Mouse (Mus musculus): ENCODE data around the gene Ackr2.

Ackr2 gene

DNA sequence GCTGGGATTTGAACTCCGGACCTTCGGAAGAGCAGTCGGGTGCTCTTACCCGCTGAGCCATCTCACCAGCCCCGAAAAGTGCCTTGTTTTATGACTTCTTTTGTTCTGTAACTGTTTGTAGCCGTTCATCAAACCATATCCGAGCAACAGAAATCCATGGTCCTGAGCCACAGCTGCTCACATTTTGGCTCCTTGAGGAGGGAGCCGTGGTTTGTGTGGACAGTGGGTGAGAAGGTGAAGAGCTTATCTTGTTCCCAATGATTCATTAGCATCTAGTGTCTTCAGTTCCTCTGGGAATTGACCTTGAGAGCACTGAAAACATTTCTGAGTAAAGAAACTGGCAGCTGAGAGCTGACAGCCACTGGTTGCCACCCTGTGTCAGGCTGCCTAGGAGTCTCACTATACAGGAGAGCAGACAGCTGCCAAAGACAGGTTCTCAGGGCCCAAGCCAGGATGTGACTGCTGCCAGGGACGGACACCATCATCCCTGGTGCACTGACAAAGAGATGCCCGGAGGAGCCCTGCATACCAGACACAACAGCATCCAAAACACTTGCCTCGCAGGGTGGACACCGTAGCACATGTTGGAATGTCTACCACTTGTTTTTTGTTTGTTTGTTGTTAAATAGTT, 6.0 kb upstream of the Ackr2 start:
- no peak for DNase-seq

- no peak for DNase-seq
Observed at GRCm38 (mm10) chr9:121894447-121894846, 3.7 kb upstream of the Ackr2 start.

DNA sequence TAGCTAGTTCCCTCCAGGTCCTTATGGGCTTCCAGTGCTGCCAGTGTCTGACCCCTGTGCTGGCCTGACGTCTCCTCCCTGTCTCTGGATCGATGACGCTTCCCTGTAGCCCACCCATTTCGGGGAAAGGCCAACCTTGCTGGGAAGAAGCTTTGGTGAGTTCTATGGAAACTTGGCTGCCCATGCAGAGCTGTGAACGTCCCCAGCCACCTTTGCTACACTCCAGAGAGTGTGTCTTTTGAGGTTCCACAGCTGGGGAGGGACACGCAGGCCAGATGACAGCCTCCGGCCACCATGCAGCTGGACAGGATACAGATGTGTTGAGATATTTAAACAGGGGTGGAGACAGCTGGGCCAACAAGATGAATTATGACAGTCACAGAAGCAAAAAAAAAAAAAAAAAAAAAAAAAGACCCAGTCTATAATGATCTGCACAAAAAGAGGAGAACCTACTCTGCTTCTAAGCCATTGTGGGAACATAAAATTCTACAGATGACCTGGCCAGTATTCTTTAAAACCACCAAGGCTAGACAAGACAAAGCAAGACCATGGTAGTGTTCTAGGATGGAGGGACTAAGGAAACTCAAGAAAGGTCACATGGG, 2.7 kb upstream of the Ackr2 start:
- no peak for DNase-seq

GRCm38 (mm10) chr9:121896820-121897219, 1.3 kb upstream of the Ackr2 start:
- DNase-seq, result peak; percentile 1

DNA sequence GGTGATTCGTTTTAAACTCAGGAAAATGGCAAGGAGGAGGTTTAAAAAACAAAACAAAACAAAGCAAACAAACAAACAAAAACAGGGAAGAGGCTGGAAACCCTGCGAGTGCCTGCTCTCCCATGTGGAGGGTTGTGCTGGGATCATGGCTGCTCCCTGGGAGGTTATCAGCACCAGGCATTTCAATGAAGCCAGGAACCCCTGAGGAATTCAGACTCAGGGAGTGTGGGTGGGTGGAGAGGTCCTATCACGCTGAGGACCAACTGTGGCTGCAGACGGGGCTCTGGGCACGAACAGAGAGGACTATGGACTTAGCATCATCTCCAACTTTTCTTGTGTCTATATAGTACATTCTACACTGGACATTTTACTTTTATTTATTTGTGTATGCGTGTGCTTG, 1.2 kb downstream of the Ackr2 start:
- peak; percentile 1 for DNase-seq

- DNase-seq, result peak; percentile 1
Observed at GRCm38 (mm10) chr9:121900282-121900855, 2.2 kb downstream of the Ackr2 start.

- DNase-seq, result no peak
Observed at GRCm38 (mm10) chr9:121901710-121902700, 3.9 kb downstream of the Ackr2 start.

DNA sequence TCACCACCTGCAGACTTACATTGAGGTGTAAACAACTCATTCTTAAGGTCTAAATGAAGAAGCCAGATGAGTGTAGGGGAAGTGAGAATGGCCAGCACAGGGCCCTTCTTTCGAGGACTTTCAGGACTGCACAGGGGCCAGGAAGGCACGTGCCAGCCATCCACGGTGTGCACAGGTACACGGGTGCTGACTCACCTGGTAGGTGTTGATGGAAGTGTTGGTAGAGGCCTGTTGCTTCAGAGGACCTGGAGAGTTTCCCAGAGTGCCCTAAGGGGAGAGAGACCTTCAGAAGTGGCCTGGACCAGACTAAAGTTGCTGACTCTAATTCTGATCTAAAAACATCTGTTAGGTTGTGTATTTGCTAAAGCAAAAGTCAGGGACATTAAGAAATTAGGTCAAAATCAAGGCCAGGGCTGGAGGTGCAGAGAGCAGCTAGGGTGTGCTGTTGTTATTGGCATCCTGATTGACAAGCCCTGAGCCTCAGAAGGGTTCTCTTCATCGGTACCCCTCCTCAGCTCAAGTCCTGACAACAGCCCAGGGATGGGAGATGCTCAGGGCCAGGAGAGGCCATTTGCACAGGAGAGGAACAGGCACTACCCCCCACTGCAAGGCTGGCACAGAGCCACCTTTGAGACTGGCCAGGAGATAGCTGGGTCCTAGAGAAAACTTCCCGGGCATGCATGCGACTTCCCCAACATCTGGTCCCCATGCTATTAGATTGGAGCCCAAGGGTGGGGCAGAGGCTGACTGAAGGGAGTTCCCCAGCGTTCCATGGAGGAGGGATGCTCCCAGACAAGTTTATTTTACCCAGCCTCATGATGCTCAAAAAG, 5.5 kb downstream of the Ackr2 start:
- no peak for DNase-seq

- DNase-seq, result no peak
Observed at GRCm38 (mm10) chr9:121904319-121904718, 6.2 kb downstream of the Ackr2 start.

DNA sequence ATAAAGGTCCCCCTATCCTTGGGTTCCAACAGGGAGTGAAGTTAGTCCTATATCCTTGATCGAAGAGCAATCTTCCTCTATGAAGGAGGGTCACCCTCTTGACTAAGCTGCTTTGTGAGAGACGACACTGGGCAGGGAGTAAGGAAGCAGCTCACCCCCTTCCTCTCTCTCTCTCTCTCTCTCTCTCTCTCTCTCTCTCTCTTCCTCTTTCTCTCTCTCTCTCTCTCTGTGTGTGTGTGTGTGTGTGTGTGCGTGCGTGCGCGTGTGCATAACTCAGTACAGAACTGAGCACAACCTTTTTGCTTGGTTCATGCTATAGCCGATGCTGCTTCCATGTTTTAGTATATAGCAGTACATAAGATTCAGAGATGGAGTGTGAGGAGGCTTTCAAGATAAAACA, 6.8 kb downstream of the Ackr2 start:
- DNase-seq, result no peak

GRCm38 (mm10) chr9:121905556-121906185, 7.5 kb downstream of the Ackr2 start:
- no peak for DNase-seq

DNA sequence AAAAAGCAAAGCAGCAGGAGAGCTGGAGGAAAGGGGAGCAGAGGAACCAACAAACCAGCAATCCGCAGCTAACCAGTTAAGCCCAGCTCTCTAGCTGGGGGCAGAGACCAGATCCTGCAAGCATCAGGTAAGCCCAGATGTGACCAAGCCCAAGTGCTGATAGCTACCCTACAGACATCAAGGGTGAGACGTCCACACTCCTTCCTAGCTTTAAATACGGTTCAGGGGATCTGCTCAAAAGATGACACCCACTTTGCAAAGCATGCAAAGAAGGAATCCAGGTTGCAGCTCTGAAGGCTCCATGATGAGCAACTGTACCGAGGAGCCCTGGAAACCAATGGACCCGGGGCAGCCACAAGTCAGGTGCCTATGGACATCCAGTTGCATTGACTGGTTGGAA, 8.3 kb downstream of the Ackr2 start:
- no peak for DNase-seq

DNA sequence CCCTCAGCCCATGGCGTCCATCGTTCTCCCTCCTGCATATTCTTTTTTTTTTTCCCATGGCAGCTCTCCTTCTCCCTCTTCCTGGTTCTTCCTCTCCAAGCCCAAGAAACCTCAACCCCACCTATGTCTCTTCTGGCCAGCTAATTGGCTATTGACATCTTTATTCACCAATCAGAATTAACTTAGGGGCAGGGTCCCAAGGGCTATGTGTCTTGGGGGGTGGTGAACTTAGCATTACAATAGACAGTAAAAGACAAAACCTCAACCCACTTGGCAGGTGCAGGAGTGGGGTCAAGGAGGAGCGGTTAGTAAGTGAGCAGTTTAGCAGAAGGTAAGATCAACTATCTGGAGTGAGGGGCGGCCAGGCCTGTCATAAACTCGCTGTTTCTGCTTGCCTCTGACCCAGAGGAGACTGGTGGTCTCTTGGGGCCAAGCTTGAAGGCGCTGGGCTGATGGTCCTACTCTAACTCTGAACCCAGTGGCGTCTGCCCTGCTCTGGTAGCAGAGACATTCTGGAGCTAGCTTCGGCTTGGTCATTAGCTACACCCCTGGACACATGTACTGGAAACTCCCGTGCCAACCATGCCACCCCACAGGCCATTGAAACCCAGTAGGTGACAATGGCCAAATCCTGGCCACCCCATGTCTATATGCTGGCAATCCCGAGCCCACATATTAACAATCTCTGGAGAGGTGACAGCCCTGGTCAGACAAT, 9.4 kb downstream of the Ackr2 start:
- DNase-seq, result no peak

GRCm38 (mm10) chr9:121908321-121908720, 10.2 kb downstream of the Ackr2 start:
- DNase-seq, result no peak

DNA sequence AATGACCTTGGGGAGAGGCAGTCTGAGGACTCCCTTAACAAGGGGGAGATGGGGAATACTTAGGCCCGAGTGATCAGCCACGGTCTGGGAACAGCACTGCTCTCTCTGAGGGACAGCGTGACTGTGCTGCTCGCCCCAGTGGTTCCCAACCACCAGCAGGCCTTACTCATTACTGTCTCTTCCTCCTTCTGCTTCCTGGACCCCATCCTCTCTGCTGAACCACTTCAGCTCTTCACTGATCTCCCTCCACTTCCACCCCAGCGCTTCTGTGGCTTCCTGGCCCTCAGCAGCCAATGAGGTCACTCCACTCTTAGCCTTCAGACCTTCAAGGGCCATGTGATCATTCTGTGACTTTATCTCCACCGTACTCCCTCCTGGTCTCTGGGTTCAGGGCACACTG, 11.5 kb downstream of the Ackr2 start:
- DNase-seq, result no peak

GRCm38 (mm10) chr9:121911196-121911595, 13.0 kb downstream of the Ackr2 start:
- no peak for DNase-seq

- DNase-seq, result no peak
Observed at GRCm38 (mm10) chr9:121912786-121913185, 14.6 kb downstream of the Ackr2 start.

- no peak for DNase-seq
Observed at GRCm38 (mm10) chr9:121914226-121914757, 16.1 kb downstream of the Ackr2 start.

- DNase-seq, result no peak
Observed at GRCm38 (mm10) chr9:121915056-121915455, 16.9 kb downstream of the Ackr2 start.

GRCm38 (mm10) chr9:121916102-121916501, 17.9 kb downstream of the Ackr2 start, which contains the start of gene Cyp8b1:
Cyp8b1 (minus strand) TSS chr9:121916305.
- DNase-seq, result no peak

- no peak for DNase-seq
Observed at GRCm38 (mm10) chr9:121919027-121919501, 20.9 kb downstream of the Ackr2 start.

Data from liver (tissue).